Mouse (Mus musculus): ENCODE data around the gene Olfr1155. TPM values are rescaled to one million over a fixed set of nuclear protein-coding genes. Genes with fewer than 3 reads are reported as not detected.

The Olfr1155 gene
- polyA plus RNA-seq (2014; fragmentation: Illumina TruSeq; extraction: RNeasy Lipid Tissue Mini Kit (QIAGEN cat#74804); ENCODE audit: low replicate concordance), result not detected

DNA sequence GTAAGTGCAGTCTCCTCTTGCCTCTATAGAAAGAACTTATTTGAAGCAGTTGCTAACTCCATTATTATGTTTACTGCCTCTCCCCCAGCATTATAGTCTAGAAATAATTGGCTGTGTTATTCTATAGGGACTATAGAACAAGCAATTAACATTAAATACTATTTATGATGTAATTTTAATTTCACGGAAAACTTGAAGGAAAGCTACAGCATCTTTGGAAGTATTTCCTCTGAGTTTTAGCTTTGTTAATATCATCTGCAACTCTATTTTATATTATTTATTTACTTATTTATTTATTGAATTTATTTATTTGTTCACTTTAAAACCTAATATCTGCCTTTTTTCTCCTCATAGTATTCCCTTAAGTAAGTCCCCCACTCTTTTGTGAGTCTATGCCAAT, at the start of gene Olfr1155:
Gene Olfr1155 (minus strand): TSS at position 101 of the 400 bp plus-strand sequence.

DNA sequence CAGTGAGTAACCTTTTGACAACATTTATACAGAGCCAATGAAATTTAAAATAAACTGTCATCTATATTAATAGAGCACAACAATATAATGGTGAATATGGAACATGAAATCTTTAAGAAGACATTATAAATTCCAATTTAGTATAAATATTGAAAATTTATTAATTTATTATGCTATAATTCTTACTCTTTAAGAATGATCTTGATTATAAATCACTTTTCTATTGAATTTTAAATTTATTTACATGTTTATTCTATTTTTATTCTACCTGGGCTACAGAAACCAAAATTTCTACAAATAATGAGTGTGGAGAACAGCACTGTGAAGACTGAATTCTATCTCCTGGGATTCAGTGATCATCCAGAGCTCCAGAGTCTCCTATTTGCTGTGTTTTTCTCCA, 44.9 kb upstream of the Olfr1155 start, which contains the start of gene Olfr1158:
Gene Olfr1158 (plus strand): TSS at position 301 of the 400 bp plus-strand sequence.

DNA sequence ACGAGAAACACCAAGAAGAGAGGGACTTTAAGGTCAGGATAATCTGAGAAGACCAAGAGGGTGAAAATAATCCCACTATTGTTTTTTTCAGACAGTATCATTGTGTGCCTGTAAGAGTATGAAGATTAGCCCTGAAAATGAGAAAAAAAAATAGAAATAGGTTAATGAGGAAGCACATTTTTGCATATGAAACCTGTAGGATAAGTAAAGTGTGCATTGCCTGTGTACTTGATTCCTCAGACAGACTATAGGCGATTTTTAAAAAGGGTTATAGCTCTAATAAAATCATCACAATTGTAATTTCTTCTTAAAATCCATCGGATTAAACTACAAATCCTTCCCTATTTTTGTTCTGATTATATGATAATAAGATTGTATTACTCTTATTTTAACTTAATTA, 29.6 kb upstream of the Olfr1155 start, which contains the start of gene Olfr74:
Gene Olfr74 (minus strand): TSS at position 101 of the 400 bp plus-strand sequence.

DNA sequence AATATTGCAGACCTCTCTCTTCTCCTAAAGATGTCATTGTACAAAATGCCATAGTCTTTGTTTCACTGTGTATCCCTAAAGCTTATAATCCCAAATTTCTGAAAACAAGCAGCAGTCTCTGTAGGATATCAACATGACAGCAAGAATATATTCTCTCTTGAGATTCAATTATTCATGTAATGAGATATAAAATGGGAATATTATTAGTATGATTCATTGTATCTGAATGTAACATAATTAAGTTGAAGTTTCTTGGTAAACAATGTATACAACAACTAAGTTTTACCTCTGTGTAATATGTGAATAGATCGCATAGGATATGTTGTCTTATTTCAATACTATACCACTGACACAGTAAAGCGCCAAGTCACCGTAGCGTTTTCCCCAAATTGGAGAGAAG, 23.3 kb upstream of the Olfr1155 start, which contains the start of gene Olfr1157:
Gene Olfr1157 (minus strand): TSS at position 101 of the 400 bp plus-strand sequence.

DNA sequence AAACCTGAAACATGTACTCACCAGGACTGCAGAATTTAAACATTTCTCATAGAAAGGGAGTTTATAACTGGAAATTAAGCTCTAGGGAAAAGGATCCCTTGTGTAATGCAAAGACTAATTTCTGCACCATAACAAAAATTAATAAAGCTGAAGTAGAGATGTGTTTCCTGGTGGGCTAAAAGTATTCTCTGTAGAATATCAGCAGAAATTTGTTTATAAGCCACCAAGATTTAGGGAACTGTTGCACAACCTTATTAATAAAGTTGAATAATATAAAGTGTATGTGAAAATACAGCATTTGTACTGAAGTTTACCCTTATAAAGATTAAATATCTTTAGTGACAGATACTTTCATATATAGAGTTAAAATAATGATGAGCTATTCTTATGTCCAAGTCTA, 8.1 kb upstream of the Olfr1155 start, which contains the start of gene Olfr1156:
Gene Olfr1156 (minus strand): TSS at position 101 of the 400 bp plus-strand sequence.

GRCm38 (mm10) chr2:87905066-87905465, 39.9 kb downstream of the Olfr1155 start, which contains the start of gene Olfr1154:
Gene Olfr1154, minus strand, starts transcription at chr2:87905166.

DNA sequence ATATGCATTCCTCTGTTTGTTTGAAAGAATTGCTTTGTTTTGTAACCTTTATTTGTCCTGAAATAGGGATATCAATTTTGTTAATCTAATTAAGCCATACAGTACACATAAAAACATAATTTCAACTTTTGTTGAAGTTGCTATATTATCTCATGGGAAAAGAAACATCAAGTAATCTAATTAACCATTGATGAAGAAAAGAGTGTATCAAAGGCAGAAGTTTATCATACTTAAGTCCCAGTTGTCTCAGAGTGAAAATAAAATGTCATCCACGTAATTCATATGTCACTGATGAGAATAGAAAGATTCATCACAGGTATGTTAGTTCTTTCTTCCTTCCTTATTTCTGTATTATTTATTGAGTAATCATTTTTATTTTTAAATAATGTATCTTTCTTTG, 50.3 kb downstream of the Olfr1155 start, which contains the start of gene Olfr1153:
Gene Olfr1153 (plus strand): TSS at position 301 of the 400 bp plus-strand sequence.

Other genes starting within 250 kb of the Olfr1155 start
- gene Olfr1137, start 232.0 kb downstream of the Olfr1155 start, polyA plus RNA-seq (2014; fragmentation: Illumina TruSeq; extraction: RNeasy Lipid Tissue Mini Kit (QIAGEN cat#74804); ENCODE audit: low replicate concordance), result not detected
- not detected for gene Olfr1138, start 205.2 kb downstream of the Olfr1155 start, polyA plus RNA-seq (2014; fragmentation: Illumina TruSeq; extraction: RNeasy Lipid Tissue Mini Kit (QIAGEN cat#74804); ENCODE audit: low replicate concordance)
- not detected for gene Olfr1140, start 201.4 kb downstream of the Olfr1155 start, polyA plus RNA-seq (2014; fragmentation: Illumina TruSeq; extraction: RNeasy Lipid Tissue Mini Kit (QIAGEN cat#74804); ENCODE audit: low replicate concordance)
- not detected for gene Olfr1141, start 191.1 kb downstream of the Olfr1155 start, polyA plus RNA-seq (2014; fragmentation: Illumina TruSeq; extraction: RNeasy Lipid Tissue Mini Kit (QIAGEN cat#74804); ENCODE audit: low replicate concordance)
- gene Olfr152, start 165.7 kb downstream of the Olfr1155 start, polyA plus RNA-seq (2014; fragmentation: Illumina TruSeq; extraction: RNeasy Lipid Tissue Mini Kit (QIAGEN cat#74804); ENCODE audit: low replicate concordance), result not detected
- not detected for gene Olfr1143, start 144.5 kb downstream of the Olfr1155 start, polyA plus RNA-seq (2014; fragmentation: Illumina TruSeq; extraction: RNeasy Lipid Tissue Mini Kit (QIAGEN cat#74804); ENCODE audit: low replicate concordance)
- not detected for gene Olfr1145, start 135.3 kb downstream of the Olfr1155 start, polyA plus RNA-seq (2014; fragmentation: Illumina TruSeq; extraction: RNeasy Lipid Tissue Mini Kit (QIAGEN cat#74804); ENCODE audit: low replicate concordance)
- gene Olfr1148, start 114.6 kb downstream of the Olfr1155 start, polyA plus RNA-seq (2014; fragmentation: Illumina TruSeq; extraction: RNeasy Lipid Tissue Mini Kit (QIAGEN cat#74804); ENCODE audit: low replicate concordance), result not detected
- not detected for gene Olfr1150-ps1, start 101.1 kb downstream of the Olfr1155 start, polyA plus RNA-seq (2014; fragmentation: Illumina TruSeq; extraction: RNeasy Lipid Tissue Mini Kit (QIAGEN cat#74804); ENCODE audit: low replicate concordance)
- not detected for gene Olfr1151, start 89.3 kb downstream of the Olfr1155 start, polyA plus RNA-seq (2014; fragmentation: Illumina TruSeq; extraction: RNeasy Lipid Tissue Mini Kit (QIAGEN cat#74804); ENCODE audit: low replicate concordance)
- not detected for gene Olfr1152, start 78.6 kb downstream of the Olfr1155 start, polyA plus RNA-seq (2014; fragmentation: Illumina TruSeq; extraction: RNeasy Lipid Tissue Mini Kit (QIAGEN cat#74804); ENCODE audit: low replicate concordance)
- gene Olfr1153, start 50.2 kb downstream of the Olfr1155 start, polyA plus RNA-seq (2014; fragmentation: Illumina TruSeq; extraction: RNeasy Lipid Tissue Mini Kit (QIAGEN cat#74804); ENCODE audit: low replicate concordance), result not detected
- gene Olfr1154, start 40.0 kb downstream of the Olfr1155 start, polyA plus RNA-seq (2014; fragmentation: Illumina TruSeq; extraction: RNeasy Lipid Tissue Mini Kit (QIAGEN cat#74804); ENCODE audit: low replicate concordance), result not detected
- gene Olfr1156, start 8.0 kb upstream of the Olfr1155 start, polyA plus RNA-seq (2014; fragmentation: Illumina TruSeq; extraction: RNeasy Lipid Tissue Mini Kit (QIAGEN cat#74804); ENCODE audit: low replicate concordance), result not detected
- not detected for gene Olfr1157, start 23.2 kb upstream of the Olfr1155 start, polyA plus RNA-seq (2014; fragmentation: Illumina TruSeq; extraction: RNeasy Lipid Tissue Mini Kit (QIAGEN cat#74804); ENCODE audit: low replicate concordance)
- gene Olfr74, start 29.5 kb upstream of the Olfr1155 start, polyA plus RNA-seq (2014; fragmentation: Illumina TruSeq; extraction: RNeasy Lipid Tissue Mini Kit (QIAGEN cat#74804); ENCODE audit: low replicate concordance), result not detected
- not detected for gene Olfr1158, start 45.0 kb upstream of the Olfr1155 start, polyA plus RNA-seq (2014; fragmentation: Illumina TruSeq; extraction: RNeasy Lipid Tissue Mini Kit (QIAGEN cat#74804); ENCODE audit: low replicate concordance)
- gene Olfr1160, start 63.1 kb upstream of the Olfr1155 start, polyA plus RNA-seq (2014; fragmentation: Illumina TruSeq; extraction: RNeasy Lipid Tissue Mini Kit (QIAGEN cat#74804); ENCODE audit: low replicate concordance), result not detected
- gene Olfr1161, start 77.6 kb upstream of the Olfr1155 start, polyA plus RNA-seq (2014; fragmentation: Illumina TruSeq; extraction: RNeasy Lipid Tissue Mini Kit (QIAGEN cat#74804); ENCODE audit: low replicate concordance), result not detected
- gene Olfr73, start 92.6 kb upstream of the Olfr1155 start, polyA plus RNA-seq (2014; fragmentation: Illumina TruSeq; extraction: RNeasy Lipid Tissue Mini Kit (QIAGEN cat#74804); ENCODE audit: low replicate concordance), result not detected
- gene Olfr1162, start 106.0 kb upstream of the Olfr1155 start, polyA plus RNA-seq (2014; fragmentation: Illumina TruSeq; extraction: RNeasy Lipid Tissue Mini Kit (QIAGEN cat#74804); ENCODE audit: low replicate concordance), result not detected
- gene Olfr1163, start 126.7 kb upstream of the Olfr1155 start, polyA plus RNA-seq (2014; fragmentation: Illumina TruSeq; extraction: RNeasy Lipid Tissue Mini Kit (QIAGEN cat#74804); ENCODE audit: low replicate concordance), result not detected
- gene Olfr1164, start 148.8 kb upstream of the Olfr1155 start, polyA plus RNA-seq (2014; fragmentation: Illumina TruSeq; extraction: RNeasy Lipid Tissue Mini Kit (QIAGEN cat#74804); ENCODE audit: low replicate concordance), result not detected
- gene Olfr1166, start 183.1 kb upstream of the Olfr1155 start, polyA plus RNA-seq (2014; fragmentation: Illumina TruSeq; extraction: RNeasy Lipid Tissue Mini Kit (QIAGEN cat#74804); ENCODE audit: low replicate concordance), result not detected
- not detected for gene Olfr1167, start 210.1 kb upstream of the Olfr1155 start, polyA plus RNA-seq (2014; fragmentation: Illumina TruSeq; extraction: RNeasy Lipid Tissue Mini Kit (QIAGEN cat#74804); ENCODE audit: low replicate concordance)
- not detected for gene Olfr1168, start 236.7 kb upstream of the Olfr1155 start, polyA plus RNA-seq (2014; fragmentation: Illumina TruSeq; extraction: RNeasy Lipid Tissue Mini Kit (QIAGEN cat#74804); ENCODE audit: low replicate concordance)

Data from small intestine, adult 10 weeks (tissue).